Mouse (Mus musculus): ENCODE data around the gene Dlgap1. TPM values are rescaled to one million over a fixed set of nuclear protein-coding genes. Genes with fewer than 3 reads are reported as not detected.
A peak's percentile ranks its signal among the peaks of the same experiment; 100 is the strongest.
"Not testable (repeated sequence)": the region's sequence is repeated elsewhere in the genome, so short reads cannot be mapped to it uniquely, and the experiment has no call there.

Dlgap1 gene
- total and polyA plus RNA-seq, 2 experiments from 2014 or later = 0.20 to 0.76 TPM

DNA sequence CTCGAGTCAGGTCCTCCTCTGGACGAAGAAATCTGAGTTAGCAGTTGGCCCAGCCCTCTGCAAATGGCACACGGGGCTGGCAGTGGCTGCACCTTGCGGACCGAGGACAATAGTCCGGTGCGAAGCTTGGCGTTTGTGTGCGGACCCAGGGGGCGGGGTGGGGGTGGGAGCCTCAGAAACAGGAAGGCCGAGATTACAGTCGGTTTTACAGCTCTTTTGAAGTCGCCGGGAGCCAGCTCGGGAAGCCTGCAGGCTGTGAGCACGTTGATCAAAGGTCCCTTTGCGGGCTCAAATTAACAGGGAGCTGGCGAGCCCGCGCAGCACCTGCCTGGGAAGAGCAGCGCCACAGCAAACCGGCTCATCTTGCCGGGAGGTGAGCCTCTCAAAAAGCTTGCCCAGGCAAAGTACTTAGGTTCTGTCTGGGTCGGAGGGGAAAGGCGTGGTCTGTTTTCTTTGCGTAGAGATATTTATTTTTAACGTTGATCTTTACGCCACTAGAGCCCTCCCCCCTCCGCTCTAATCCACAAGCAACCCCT is 865.6 kb downstream of the Dlgap1 start:
- Histone ChIP-seq H3K9me3 (replicated peaks; ENCODE audit: control insufficient read depth, low read length) (no peaks in the 10 kb centered on the region), H3K9ac (replicated peaks; ENCODE audit: low read depth, low read length) (peak overlapping the region; percentile 15), H3K36me3 (replicated peaks; ENCODE audit: control insufficient read depth, insufficient read depth, low read length) (no peaks in the 10 kb centered on the region), H3K27me3 (ENCODE audit: control insufficient read depth, insufficient read depth, low read length) (peaks cover 26% of the 10 kb centered on the region), H3K4me3 (ENCODE audit: low read depth, low read length) (peak overlapping the region; percentile 42), H3K4me1 (ENCODE audit: control insufficient read depth, insufficient read depth) (no peaks in the 10 kb centered on the region), H3K4me2 (ENCODE audit: low read depth, low read length) (peak overlapping the region; percentile 76), H3K27ac (ENCODE audit: low read depth) (no peak overlapping the region)
- TF ChIP-seq EP300 (IDR thresholded peaks at IDR 0.05; ENCODE audit: low read depth) (no peak), CTCF (IDR thresholded peaks at IDR 0.05; ENCODE audit: low read depth) (no peak)
- ATAC-seq (ENCODE audit: insufficient read depth, low read depth) = 0 out of 2 replicates have a peak, but pooled peaks have one; percentile 41
- no peak for DNase-seq (ENCODE audit: low spot score)
- 2% methylated on average over 29 of the region's 29 CpGs for WGBS

DNA sequence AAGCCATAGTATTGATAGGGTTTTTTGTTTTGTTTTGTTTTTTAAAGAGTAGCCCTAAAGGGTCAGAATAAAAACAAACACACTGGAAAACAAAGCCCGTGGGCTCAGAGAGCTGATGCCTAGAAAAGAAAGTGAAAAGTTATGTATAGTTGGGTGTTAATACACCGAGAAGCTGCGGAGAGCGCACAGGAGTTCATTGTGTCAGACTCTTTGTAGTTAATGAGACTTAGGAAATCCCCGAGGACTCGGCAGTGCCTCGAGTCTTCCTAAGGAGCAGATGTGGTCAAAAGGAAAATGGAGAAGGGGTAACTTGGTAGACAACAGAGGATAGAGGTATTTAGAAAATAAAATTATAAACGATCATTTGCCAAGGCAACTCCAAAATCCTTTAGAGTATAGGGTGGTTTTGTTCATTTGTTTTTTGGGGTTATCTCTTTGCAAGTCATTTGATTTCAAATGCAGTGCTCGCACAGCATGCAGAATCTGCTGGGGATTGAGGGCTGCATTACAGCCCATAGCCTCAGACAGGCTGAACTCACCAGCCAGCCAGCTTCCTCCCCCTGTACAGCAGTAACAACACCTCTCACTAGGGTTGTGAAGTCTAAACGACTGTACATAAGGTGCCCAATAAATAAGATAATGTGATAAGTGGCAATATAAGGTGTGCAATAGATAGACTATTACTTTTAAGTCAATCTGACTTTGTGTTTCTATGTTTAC is 866.4 kb downstream of the Dlgap1 start:
- ATAC-seq (ENCODE audit: insufficient read depth, low read depth) = no peak
- Histone ChIP-seq H3K27ac (ENCODE audit: low read depth) (no peak overlapping the region), H3K4me1 (ENCODE audit: control insufficient read depth, insufficient read depth) (no peaks in the 10 kb centered on the region), H3K9me3 (replicated peaks; ENCODE audit: control insufficient read depth, low read length) (no peaks in the 10 kb centered on the region), H3K9ac (replicated peaks; ENCODE audit: low read depth, low read length) (peak overlapping the region; percentile 15; the same call in 1 of the 2 replicates), H3K4me2 (ENCODE audit: low read depth, low read length) (peak overlapping the region; percentile 76), H3K4me3 (ENCODE audit: low read depth, low read length) (peak overlapping the region; percentile 42), H3K27me3 (ENCODE audit: control insufficient read depth, insufficient read depth, low read length) (peaks cover 26% of the 10 kb centered on the region), H3K36me3 (replicated peaks; ENCODE audit: control insufficient read depth, insufficient read depth, low read length) (no peaks in the 10 kb centered on the region)
- no peak for DNase-seq (ENCODE audit: low spot score)
- TF ChIP-seq EP300 (IDR thresholded peaks at IDR 0.05; ENCODE audit: low read depth) (no peak), CTCF (IDR thresholded peaks at IDR 0.05; ENCODE audit: low read depth) (no peak)
- 12% methylated on average over 10 of the region's 10 CpGs for WGBS

DNA sequence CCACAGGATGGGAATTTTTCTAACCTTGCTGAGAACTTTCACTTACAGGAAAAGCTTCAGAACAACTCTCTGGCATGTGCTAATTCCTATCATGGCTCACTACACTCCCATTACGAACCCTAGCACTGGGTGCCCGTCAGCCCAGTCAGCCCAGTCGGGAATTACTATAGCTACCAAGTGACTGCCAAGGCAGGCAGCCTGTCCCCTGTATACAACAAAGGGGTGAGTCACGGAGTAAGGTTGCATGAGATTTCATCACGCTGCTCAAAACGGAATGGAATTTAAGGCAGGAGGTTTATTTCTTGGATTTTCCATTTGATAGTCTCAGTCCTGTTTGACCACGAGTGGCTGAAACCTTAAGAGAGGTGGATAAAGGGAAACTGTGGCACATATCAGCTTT is 867.9 kb downstream of the Dlgap1 start:
- ATAC-seq (ENCODE audit: insufficient read depth, low read depth) (no peak), DNase-seq (ENCODE audit: low spot score) (no peak)
- H3K36me3 ChIP-seq (replicated peaks; ENCODE audit: control insufficient read depth, insufficient read depth, low read length) = no peaks in the 10 kb centered on the region
- H3K27ac ChIP-seq (ENCODE audit: low read depth) = no peak overlapping the region
- H3K4me3 ChIP-seq (ENCODE audit: low read depth, low read length) = no peak overlapping the region
- TF ChIP-seq CTCF (IDR thresholded peaks at IDR 0.05; ENCODE audit: low read depth) = no peak
- no peak for TF ChIP-seq EP300 (IDR thresholded peaks at IDR 0.05; ENCODE audit: low read depth)
- no peak overlapping the region for H3K4me2 ChIP-seq (ENCODE audit: low read depth, low read length)
- H3K9me3 ChIP-seq (replicated peaks; ENCODE audit: control insufficient read depth, low read length) = no peaks in the 10 kb centered on the region
- peaks cover 24% of the 10 kb centered on the region for H3K27me3 ChIP-seq (ENCODE audit: control insufficient read depth, insufficient read depth, low read length)
- H3K4me1 ChIP-seq (ENCODE audit: control insufficient read depth, insufficient read depth) = no peaks in the 10 kb centered on the region
- WGBS = 75% methylated on average over 7 of the region's 7 CpGs
- no peak overlapping the region for H3K9ac ChIP-seq (replicated peaks; ENCODE audit: low read depth, low read length)

DNA sequence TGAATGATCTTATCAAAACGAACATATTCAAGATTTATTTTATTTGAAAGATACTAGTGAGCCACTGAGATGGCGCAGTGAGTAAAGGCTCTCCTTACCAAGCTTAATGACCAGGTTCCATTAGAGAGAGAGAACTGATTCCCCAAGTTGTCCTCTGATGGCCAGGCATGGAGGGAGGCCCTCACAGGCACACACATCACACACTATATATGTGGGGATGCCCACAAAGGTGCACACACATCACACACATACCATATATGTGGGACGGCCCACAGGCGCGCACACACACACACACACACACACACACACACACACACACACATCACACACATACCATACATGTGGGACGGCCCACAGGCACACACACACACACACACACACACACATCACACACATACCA is 868.6 kb downstream of the Dlgap1 start:
- WGBS = 89% methylated on average over 6 of the region's 6 CpGs
- H3K4me3 ChIP-seq (ENCODE audit: low read depth, low read length); H3K4me2 ChIP-seq (ENCODE audit: low read depth, low read length): not testable (repeated sequence)

DNA sequence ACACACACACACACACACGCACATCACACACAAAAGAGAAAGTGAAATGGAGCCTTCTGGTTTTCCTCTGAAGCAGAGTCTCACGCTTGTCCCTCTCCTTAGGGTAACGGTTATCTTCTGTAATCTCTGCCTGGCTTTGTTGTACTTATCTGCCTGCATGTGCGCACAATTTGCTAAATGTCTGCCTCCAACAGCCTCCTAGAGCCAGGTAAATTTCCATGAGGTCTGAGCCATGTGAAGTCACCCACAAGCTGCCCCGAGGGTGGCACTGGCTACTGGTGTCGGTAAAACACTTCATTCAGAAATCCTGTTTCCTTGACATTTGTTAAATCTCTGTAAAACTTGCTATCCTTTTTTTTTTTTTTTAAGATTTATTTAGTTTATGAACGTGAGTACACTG is 869.2 kb downstream of the Dlgap1 start:
- TF ChIP-seq EP300 (IDR thresholded peaks at IDR 0.05; ENCODE audit: low read depth) (no peak), CTCF (IDR thresholded peaks at IDR 0.05; ENCODE audit: low read depth) (no peak)

More for the DNA sequence above, 868.6 kb downstream of the Dlgap1 start:
- H3K9ac ChIP-seq (replicated peaks; ENCODE audit: low read depth, low read length); H3K27ac ChIP-seq (ENCODE audit: low read depth); ATAC-seq (ENCODE audit: insufficient read depth, low read depth); H3K36me3 ChIP-seq (replicated peaks; ENCODE audit: control insufficient read depth, insufficient read depth, low read length); DNase-seq (ENCODE audit: low spot score); H3K4me1 ChIP-seq (ENCODE audit: control insufficient read depth, insufficient read depth); H3K9me3 ChIP-seq (replicated peaks; ENCODE audit: control insufficient read depth, low read length): not testable (repeated sequence)
- H3K27me3 ChIP-seq (ENCODE audit: control insufficient read depth, insufficient read depth, low read length) = peaks cover 24% of the 10 kb centered on the region

More for the DNA sequence above, 869.2 kb downstream of the Dlgap1 start:
- H3K36me3 ChIP-seq (replicated peaks; ENCODE audit: control insufficient read depth, insufficient read depth, low read length) = peaks cover 5% of the 10 kb centered on the region
- no peaks in the 10 kb centered on the region for H3K9me3 ChIP-seq (replicated peaks; ENCODE audit: control insufficient read depth, low read length)
- no peaks in the 10 kb centered on the region for H3K4me1 ChIP-seq (ENCODE audit: control insufficient read depth, insufficient read depth)
- no peak overlapping the region for H3K4me2 ChIP-seq (ENCODE audit: low read depth, low read length)
- H3K27me3 ChIP-seq (ENCODE audit: control insufficient read depth, insufficient read depth, low read length) = peaks cover 18% of the 10 kb centered on the region
- no peak for ATAC-seq (ENCODE audit: insufficient read depth, low read depth)
- H3K9ac ChIP-seq (replicated peaks; ENCODE audit: low read depth, low read length) = no peak overlapping the region
- no peak overlapping the region for H3K27ac ChIP-seq (ENCODE audit: low read depth)
- H3K4me3 ChIP-seq (ENCODE audit: low read depth, low read length) = no peak overlapping the region
- 82% methylated on average over 7 of the region's 7 CpGs for WGBS
- no peak for DNase-seq (ENCODE audit: low spot score)
